Mouse (Mus musculus) embryo, embryonic 9.5 days (tissue): ENCODE data around the gene Syde2.
"Not testable (repeated sequence)": the region's sequence is repeated elsewhere in the genome, so short reads cannot be mapped to it uniquely, and the experiment has no call there.

Experiments used
- DNase-seq: peaks from one replicate; pipeline ENCODE4 v3.0.0-alpha.2; 2017; ENCODE audit errors: extremely low spot score

Syde2 gene

DNA sequence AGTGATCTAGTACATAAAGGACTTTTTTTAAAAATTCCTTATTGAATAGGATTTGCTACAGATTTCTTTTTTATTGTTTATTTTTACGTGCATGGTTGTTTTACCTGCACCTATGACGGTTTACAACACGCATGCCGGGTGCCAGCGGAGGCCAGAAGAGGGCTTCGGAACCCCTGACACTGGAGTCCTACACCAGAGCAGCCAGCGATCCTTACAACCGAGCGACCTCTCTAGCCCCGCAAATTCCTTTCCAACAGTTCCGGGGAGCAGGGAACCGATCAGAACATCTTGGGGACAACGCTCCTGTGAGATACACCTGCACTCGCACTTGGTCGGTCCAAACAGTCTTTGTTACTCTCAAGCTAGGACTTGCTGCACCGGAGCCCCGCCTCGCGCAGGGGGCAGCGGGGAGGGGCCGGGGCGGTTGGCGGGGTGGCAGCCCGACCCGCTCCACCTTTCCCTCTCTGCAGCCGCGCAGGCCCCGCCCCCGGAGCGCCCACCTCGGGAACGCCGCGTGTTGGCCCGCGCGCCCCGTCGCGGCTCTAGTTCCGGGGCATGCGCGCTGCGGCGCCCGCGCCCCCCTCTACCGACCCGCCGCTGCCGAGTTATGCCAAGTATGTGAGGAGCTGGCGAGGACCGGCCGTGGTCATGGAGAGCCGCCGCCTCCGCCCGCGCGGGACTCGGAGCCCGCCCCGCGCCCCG lies at the start of gene Syde2:
Syde2 (plus strand) TSS at position 603 of the 702 bp plus-strand sequence.
- DNase-seq = peak; percentile 85

DNA sequence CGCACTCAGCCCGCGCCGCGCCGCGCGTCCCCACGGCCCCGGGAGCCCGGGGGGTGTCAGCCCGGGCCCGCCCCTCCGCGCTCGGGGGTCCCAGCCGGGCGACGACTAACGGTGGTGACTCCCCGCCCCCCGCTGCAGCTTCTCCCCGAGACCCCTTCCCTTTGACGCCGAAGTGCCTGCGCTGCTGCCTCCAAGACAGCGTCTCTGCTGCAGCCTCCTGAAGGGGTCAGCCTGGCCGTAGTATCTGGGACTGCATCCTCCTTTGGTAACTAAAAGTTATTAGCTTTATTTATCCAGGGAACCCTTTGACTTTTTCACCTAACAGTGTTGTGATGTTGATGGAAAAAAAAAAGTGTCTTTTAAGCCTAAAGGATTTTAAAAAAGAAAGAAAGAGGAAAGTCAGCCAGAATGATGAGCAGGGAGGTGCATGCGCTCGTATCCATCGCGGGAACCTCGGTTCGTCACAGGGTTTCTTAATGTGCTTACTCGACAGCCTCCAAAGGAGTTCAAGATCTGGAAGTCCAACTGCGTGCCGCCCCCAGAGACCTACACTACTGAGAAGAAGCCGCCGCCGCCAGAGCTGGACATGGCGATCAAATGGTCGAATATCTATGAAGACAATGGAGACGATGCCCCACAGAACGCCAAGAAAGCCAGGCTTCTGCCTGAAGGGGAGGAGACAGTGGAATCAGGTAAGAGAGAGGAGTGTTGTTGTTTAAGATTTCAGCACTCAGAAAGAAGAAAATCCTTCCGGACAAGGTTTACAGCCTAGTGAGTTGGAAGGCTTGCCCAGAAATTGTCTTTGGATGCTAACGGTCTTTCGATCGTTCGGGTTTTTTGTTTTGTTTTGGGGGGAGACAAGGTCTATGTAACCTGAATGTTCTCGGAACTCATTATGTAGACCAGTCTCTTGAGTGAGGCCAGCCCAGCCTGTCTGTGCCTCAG lies 49.0 kb upstream of the Syde2 start:
- DNase-seq = no peak

DNA sequence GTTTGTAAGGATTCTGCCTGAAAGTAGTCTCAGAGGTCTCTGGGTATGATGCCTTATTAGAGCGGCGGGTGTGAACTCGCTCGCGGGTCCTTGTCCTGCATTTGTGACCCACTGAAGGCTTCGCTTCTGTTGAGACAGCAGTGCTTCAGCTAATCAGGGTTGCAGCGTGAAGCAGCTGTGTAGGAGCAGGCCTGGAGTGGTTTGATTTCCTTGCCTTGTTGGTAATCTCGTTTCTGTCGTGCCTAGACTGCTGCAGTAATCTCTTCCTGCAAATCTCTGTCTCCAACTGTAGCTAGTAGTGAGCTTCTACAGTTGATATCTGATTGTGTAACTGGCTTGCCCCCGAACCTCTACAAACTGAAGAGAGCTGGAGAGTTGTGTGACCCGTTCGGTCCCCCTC lies 48.3 kb upstream of the Syde2 start:
- DNase-seq = no peak

DNA sequence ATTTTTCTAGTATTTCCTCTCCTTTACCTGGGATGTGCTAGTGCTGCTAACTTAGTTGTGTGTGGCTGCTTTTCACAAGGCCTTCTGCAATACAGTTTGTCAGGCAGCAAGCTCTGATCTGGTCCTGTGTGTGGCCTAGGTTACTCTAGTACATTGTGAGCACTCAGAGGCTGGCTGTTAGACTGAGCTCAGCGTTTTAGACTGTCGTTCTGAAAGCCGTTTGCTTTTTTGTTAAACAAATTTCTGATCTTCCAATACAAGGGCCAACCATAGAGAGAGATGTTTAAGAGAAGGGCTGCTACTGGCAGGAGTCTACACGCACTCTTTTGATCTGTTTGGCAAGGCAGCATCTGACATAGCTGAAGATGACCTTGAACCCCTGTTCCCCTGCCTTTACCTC lies 47.7 kb upstream of the Syde2 start:
- no peak for DNase-seq

DNA sequence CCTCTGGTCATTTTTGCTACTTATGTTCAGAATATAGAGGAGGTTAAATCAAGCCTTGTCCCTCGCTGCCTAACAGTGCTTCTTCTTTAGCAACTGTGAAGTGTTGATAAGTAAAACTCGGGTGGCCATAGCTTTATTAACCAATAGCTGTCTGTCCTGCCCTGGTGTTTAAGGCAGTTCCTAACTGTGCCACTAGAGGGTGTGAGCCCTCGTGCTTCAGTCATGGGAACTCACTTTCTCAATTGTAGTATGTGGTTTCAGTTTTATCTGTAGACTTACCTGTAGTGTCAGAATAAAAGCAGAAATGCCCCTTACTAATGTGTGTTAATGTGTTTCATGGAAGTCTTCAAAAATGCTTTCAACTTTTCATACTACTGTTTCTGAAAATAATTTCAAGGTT lies 45.7 kb upstream of the Syde2 start:
- peak; percentile 71 for DNase-seq

DNA sequence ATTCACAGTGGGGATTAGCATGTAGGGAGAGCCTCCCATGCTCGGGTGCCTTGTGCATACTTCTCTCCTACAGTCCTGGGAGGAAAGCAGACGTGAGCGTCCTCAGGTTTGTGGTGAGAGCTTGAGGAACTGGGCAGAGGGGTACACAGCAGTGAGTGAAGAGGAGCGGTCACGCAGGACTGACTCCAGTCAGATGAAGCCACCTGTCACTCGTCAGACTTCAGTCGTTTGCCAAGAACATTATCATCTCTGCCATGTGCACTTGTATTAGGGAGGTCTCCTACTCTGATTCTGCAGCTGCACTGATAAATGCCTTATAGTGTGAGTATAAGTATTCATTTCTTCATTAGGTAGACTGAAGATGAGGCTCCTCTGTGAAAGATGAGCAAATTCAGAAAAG lies 43.3 kb upstream of the Syde2 start:
- DNase-seq = no peak

DNA sequence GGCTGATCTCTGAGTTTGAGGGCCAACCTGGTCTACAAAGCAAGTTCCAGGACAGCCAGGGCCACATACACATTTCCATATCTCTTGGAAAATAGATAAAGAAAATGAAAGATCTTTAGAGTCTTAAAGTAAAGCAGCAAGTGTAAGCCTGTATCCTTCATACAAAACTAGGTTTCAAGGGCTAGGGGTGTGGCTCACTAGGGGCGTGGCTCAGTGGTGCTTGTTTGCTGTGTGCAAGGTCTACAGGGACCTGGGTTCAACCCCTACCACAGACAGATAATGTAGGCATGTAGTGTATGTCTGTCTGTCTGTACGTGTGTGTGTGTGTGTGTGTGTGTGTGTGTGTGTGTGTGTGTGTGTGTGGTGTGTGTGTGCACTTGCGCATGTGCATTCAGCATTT lies 41.8 kb upstream of the Syde2 start:
- no peak for DNase-seq

DNA sequence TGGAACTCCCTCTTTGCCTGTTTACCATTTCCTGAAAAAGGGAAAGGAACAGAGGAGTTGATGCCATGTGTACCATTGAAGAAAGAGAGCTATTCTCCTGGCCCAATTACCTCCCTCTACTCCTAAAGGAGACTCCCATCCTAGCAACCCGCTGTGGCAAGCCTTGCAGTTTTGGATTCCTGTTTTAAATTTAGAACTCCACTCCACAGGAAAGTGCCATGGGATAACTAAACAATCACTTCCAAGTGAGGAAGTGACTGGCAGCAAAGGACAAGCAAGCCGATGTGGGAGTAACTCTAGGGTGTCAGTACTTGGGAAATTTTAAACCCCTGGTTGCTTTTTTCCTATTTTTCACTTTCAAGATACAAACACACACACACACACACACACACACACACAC lies 41.0 kb upstream of the Syde2 start:
- no peak for DNase-seq

DNA sequence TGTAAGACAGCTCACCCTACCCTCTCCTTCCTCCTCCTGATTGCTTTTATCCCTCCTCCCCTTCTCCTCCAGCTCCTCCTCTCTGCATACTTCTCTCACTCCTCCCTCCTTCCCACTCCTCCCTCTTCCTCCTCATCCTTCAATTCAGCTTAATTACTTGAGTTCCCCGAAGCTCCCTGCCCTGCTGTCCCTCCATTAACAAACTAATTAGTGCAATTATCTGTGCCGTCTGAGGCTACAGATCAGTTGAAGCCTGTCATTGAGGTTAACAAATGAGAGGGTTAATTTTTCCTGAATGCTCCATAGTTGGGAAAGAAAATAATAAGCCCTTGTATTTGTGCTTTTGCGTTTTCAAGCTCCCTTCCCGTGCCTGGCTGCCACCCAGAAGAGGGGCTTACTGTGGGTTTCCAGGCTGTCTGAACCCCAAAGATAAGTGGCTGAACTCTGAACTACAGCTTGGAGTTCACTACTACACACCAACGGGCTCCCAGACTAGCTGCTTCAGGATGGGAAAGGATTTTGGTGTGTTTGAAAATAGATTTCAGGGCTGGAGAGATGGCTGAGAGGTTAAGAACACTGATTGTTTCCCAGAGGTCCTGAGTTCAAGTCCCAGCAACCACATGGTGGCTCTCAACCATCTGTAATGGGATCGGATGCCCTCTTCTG lies 40.0 kb upstream of the Syde2 start:
- no peak for DNase-seq

DNA sequence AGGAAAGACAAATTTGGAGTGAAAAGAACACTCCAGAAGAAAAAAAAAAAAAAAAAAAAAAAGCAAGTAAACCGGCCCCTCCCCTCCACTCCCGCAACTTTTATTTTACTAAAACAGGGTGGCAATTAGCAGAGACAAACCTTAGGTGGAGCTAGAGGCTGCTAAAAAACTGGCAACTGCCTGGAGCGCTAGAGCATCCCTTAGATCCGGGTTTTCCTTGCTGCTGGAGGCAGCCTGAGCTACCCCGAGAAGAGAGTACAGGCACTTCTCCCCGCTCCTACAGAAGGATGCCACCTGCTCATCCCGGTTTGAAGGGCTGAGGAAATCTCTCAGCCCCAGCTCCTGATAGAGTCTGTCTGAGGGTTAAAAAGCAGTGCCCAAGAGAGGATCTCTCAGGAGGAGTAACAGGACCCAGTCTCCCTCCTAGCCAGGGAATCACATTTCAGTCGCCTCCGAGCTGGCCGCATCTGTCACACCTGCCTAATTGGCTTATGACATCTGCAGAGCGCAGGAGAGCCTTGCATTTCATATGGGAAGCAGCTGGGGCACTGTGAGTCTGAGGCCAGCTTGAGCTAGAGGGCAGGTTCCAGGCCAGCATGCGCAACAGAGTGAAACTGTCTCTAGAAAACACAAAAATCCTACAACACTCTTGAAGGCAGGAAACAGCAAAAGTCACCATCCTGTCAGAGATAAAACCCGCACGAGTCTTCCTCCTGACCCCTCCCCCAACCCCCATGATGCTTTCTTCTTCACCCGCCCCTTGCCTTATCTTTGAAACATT lies 37.4 kb upstream of the Syde2 start:
- peak; percentile 63 for DNase-seq

DNA sequence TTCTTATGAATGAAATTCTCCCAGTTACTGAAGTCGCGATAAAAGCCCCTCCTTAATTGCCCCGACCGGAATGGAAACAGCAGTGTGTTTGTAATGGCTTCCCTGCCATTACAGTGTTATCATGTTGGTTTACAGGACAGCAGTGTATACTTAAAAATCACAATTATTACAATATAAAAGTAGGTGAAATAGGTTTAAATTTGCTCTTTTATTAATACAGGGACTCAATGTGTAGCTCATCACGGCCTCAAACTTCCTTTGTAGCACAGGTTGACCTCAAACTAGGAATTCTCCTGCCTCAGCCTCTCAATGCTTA lies 36.9 kb upstream of the Syde2 start:
- DNase-seq = no peak

DNA sequence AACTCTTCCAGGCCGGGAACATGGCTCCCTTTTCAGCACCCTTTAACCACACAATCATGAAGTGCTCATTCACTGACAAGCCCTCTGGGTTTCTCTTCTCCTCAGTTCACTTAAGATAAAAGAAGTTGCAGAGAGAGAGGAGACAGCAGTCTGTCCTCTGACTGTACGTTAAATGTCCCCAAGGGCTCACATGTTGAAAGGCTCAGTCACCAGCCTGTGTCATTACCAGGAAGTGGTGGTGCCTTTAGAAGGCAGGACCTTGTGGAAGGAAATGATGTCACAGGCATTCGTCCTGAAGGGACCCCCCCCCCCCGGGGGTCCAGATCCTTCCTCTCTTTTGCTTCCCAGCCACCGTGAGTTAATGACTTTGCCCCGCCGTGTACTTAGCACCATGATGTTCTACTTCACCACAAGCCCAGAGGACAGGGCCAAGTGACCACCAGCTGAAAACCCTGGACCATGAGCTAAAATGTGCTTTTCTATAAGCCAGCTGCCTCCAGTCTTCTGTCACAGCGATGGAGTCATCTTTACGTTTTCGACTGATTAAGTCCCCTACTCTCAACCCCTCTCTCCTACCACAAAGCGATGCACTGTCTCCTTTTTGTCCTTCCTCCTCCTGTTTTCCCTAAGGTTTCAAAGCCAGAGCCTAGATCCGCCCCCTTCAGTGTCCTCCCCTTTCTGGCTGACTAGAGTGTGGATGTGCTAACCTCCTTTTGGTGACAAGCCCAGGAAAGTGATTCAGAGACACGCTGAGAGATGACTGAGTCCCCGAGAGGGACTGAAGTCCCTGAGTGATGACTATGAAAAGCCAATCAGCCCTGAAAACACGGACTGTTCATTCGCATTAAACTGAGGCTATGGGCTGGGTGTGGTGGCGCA lies 36.1 kb upstream of the Syde2 start:
- DNase-seq = no peak

DNA sequence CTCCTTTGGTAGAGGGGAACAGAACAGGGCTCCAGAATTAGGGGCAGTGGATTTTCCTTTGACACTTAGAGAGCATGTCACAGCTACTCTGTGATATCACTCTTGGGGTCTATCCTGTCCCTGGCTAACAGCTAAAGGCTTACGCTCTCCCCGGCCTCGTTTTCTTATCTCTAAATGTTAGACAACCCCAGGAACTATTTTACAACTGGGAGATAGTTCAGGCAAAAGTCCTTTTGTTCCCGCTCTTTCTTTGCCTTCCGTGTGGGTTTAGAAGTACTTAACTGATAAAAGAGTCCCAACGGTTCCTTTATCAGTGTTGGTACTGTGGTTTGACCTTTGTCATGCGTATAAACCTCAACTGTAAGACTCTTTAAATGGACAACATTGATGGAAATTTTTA lies 34.7 kb upstream of the Syde2 start:
- DNase-seq = no peak

DNA sequence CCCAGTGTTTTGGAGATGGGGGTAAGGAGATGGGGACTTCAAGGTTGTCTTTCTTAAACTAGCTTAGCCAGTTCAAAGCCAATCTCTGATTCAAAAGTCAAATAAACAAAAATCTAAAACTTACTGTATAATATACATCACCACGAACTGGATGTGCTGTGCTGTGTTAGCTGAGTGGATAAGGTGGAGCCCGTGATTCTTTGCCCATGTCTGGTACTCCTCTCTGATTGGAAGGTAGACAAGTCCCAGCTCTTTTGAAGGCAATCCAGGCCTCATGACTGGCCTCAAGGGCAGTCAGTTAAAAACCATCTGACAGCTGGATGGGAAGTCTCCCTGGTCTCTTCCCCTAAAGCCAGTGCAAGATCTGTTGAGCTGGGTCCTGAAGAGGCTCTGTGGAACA lies 34.3 kb upstream of the Syde2 start:
- no peak for DNase-seq

DNA sequence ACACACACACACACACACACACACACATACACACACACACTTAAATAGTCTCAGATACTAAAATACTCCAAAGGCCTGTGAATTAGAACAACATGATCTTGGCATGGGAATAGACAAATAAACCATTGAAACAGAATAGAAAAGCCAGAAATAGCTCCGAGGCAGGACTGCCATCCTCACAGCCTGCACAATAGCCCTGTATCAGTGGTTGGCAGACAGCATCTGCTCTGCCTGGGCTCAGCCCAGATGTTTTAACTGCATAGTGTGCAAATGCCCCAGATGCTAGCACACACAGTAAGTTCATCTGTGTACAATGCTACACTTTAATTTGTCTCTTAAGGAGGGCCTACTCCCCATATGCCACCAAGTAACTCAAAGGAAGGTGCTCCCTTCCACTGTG lies 27.8 kb upstream of the Syde2 start:
- no peak for DNase-seq

DNA sequence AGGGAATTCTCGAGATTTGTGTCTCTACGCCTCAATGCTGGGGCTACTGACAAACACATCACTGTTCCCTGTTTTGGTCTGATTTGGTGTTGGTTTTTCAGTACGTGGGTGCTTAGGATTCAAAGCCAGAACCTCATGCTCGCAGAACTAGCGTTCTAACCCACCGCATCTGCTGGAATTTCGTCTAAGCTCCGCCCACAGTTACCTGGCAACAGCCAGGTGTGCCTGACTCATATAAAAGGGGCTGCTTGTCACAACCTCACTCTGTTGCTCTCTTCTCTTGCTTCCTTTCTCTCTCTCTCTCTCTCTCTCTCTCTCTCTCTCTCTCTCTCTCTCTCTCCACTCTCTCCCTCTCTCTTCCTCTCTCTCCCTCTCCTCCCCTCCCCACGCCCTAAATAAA lies 25.3 kb upstream of the Syde2 start:
- no peak for DNase-seq

DNA sequence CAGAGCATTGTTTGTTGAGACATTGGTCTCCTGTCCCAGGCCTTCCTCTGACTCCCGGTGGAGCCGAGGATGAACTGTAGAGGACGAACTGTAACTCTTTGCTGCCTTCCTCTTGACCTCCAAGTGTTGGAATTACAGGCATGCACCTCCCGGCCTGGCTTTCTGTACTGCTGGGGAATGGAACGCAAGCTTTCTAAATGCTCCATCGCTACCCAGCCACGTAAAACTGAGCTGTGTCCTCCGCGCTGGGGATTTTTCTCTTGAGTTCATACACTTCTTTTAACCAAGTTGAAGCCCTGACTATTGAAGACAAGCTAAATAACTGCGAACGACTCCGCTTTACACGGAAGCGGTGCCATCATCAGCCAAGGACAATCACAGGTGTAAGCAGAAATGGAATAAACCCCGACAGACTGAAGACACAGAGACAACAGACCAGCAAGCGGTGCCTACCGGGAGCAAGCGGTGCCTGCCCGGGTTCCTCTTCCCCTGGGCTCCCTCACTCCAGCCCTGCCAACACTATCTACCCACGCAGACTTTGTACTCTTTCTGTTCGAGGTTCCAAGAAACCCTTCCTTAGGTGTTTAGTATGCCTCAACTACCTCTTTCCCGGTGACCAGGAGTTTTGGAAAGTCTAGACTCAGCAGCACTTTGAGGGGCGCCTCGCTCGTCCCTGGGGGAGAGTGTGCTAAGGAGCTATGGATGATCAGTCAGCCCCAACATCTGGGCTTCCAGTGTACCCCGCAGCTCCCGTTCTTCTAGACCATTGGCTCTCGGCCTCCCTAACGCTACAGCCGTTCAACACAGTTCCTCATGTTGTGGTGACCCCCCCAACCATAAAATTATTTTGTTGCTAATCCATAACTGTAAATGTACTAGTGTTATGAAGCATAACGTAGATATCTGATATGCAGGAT lies 24.3 kb upstream of the Syde2 start:
- DNase-seq = peak; percentile 41

DNA sequence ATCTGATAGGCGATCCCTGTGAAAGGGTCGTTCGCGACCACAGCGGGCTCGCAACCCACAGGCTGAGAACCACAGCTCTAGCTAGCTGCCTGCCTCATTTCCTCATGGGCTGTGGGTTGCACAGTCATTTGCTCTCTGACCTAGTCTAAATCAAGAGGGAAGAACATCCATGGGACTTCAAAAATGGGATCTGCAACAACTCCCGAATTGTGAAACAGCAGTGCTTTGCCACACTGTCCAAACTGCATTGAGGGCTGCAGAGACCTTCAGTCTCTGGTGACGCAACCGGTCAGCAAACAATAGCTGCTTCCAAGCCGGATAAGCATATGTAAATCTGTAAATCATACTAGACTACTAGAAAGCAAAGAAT lies 23.7 kb upstream of the Syde2 start:
- DNase-seq = peak; percentile 41

DNA sequence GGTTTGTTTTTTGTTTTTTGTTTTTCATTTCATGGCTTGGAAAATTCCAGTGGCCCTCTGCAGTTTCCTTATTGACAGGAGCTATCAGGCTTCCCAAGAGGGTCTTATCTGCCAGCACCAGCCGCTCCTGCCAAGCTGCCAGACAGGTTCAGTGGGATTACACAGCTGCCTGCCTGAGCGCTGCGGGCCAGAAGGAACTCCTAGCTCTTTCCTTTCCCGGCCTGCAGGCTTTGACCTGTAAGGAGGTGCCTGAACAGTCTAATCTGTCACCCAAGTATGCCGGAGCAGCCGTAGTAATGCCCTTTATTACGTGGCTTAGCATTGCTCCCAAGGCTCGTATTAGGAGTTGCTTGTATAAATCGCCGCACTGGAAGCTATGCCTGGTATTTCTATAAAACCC lies 23.2 kb upstream of the Syde2 start:
- peak; percentile 60 for DNase-seq

DNA sequence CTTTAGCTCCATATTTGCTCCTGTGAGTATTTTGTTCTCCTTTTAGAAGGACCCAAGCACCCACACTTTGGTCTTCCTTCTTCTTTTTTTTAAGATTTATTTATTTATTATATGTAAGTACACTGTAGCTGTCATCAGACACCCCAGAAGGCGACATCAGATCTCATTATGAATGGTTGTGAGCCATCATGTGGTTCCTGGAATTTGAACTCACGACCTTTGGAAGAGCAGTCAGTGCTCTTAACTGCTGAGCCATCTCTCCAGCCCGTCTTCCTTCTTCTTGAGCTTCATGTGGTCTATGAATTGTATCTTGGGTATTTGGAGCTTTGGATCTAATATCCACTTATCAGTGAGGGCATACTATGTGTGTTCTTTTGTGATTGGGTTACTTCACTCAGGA lies 22.1 kb upstream of the Syde2 start:
- DNase-seq = not testable (repeated sequence)
